Mouse (Mus musculus) lung, adult 2 months (tissue): ENCODE data around the gene Scp2.

Experiments used
- CTCF ChIP-seq: fragments of 200-500 bp; IDR thresholded peaks from 2 replicates; pipeline ENCODE4 v1.5.1; 2011; ENCODE audit warnings: mild to moderate bottlenecking, low read length, control low read depth; ENCODE audit not compliant: insufficient read depth
- POLR2A ChIP-seq: fragments of 200-500 bp; IDR thresholded peaks from 2 replicates; pipeline ENCODE4 v1.6.1; 2011; ENCODE audit warnings: low read depth, mild to moderate bottlenecking, control low read depth, low read length, borderline replicate concordance; ENCODE audit errors: extremely low read depth

DNA sequence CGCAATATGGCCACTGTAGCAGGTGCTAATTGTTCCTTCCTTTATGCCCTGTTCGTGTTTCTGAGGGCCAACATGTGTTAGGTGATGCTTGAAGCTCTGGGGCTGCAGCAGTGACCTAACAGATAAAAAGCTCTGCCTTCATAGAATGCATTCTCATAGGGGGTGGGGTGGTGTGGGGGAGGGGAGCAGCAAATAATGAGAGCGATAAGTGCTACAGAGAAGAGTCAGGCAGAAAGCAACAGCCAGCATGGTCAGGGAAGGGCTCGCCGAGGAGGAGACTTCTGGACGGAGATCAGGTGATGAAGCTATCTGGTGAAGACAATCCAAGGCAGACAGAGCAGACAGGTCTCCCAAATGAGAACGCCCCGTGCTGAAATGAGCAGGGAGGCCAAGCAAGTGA lies 92.1 kb downstream of the Scp2 start:
- TF ChIP-seq CTCF (no peak), POLR2A (no peak)
